In the genomic region with DNA sequence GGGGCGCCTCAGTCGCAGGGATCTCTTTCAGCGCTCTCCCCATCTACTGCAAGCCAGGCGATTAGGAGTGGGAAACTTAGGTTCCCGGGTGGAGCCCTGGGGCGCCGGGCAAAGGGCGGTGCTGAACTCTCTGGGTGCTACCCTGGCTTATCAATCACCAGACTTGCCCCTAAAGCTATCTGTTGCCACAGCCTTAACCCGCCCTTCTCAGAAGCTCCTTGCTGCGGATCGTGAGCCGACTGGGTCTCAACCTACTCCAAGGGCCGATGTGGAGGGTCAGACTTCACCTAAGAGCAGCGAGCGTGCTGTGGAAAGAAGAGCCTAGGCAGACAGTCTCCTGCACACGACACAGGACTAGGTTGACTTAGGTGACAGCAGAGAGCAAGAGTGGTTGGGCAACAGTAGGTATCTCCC, we compare ENCODE assay signal across 10 mouse cellular contexts. TPM values are rescaled to one million over a fixed set of nuclear protein-coding genes. Genes with fewer than 3 reads are reported as not detected.
DNase-seq lines count a peak whose midpoint lies in the region; ATAC-seq and TF ChIP-seq lines count a peak whose summit lies in the region.
"Had no signal": no experiment of that assay in that cellular context is flagged by ENCODE, and none has a peak within 500 bp of the region (broad histone marks: within the 10 kb centered on the region; RNA-seq: fewer than 3 reads in every experiment).

No protein-coding gene starts in this region.

- H3K4me1 ChIP-seq in cerebellum, adult 2 months (ENCODE audit: control insufficient read depth, insufficient read depth, low read length), result peaks cover 22% of the 10 kb centered on the region
- peaks cover 54% of the 10 kb centered on the region for H3K4me1 ChIP-seq in E14TG2a.4 (replicated peaks; ENCODE audit: low read depth, low read length)

- no peak for TF ChIP-seq CTCF in cerebellum, adult 2 months (IDR thresholded peaks at IDR 0.05; ENCODE audit: borderline replicate concordance, insufficient read depth, low read depth, low read length)
- no peak for TF ChIP-seq CTCF in E14TG2a.4 (conservative IDR thresholded peaks at IDR 0.05; ENCODE audit: low read length)

- peak overlapping the region; percentile 23; the same call in 1 of the 2 replicates for H3K27ac ChIP-seq in cerebellum, adult 2 months (ENCODE audit: insufficient read depth, low read length)

- no peaks in the 10 kb centered on the region for H3K9me3 ChIP-seq in E14TG2a.4 (ENCODE audit: low read length)

- WGBS in cerebellum, adult 2 months, result under 1% methylated on average over 16 of the region's 16 CpGs

- peak in 1 of 2 experiments; percentile 62 for DNase-seq in cerebellum, adult 2 months
- peak; percentile 61 for DNase-seq in induced T-regulatory cell, adult 2 months (ENCODE audit: low read depth)
- peak; percentile 53 for DNase-seq in thymus, postnatal 4 days
- no peak for DNase-seq in T-cell, adult 2 months (ENCODE audit: low spot score)

- no peaks in the 10 kb centered on the region for H3K27me3 ChIP-seq in cerebellum, adult 2 months (ENCODE audit: control insufficient read depth, insufficient read depth, low read length)
- H3K27me3 ChIP-seq in E14TG2a.4 (ENCODE audit: insufficient read depth, low read length), result peaks cover 3% of the 10 kb centered on the region; the same call in 1 of the 2 replicates
- H3K27me3 ChIP-seq: Patski had no signal

- TF ChIP-seq POLR2A in cerebellum, adult 2 months (IDR thresholded peaks at IDR 0.05; ENCODE audit: borderline replicate concordance, insufficient read depth, low read length), result no peak

- H3K36me3 ChIP-seq in E14TG2a.4 (ENCODE audit: insufficient read depth, low read length), result peaks cover 33% of the 10 kb centered on the region

- H3K4me3 ChIP-seq in cerebellum, adult 2 months (replicated peaks; ENCODE audit: insufficient read depth, low read depth, low read length), result peak overlapping the region; percentile 61
- H3K4me3 ChIP-seq in E14TG2a.4 (replicated peaks; ENCODE audit: low read length), result peak overlapping the region; percentile 97

- no peak for ATAC-seq in cerebellum, adult (ENCODE audit: insufficient number of reproducible peaks, low FRiP score, low TSS enrichment)
- peak; percentile 76 for ATAC-seq in erythroid progenitor cell, adult 5-6 weeks (replicated peaks; ENCODE audit: low FRiP score, poor library complexity, severe bottlenecking)
- ATAC-seq in megakaryocyte-erythroid progenitor cell, adult 5-6 weeks (replicated peaks; ENCODE audit: low FRiP score, low TSS enrichment, poor library complexity, severe bottlenecking), result peak; percentile 79

RNA-seq across cellular contexts. Expression of a gene that starts 0.6 kb away (rescaled TPM):
- 69.6 and 83.5 TPM in 2 replicates for polyA plus RNA-seq in cerebellum, adult 2 months (2012; rRNA removed)
- total RNA-seq in erythroid progenitor cell, adult 5-6 weeks (2015; ENCODE audit: low replicate concordance), result 265 and 389 TPM in 2 replicates
- total RNA-seq in erythroid progenitor cell, adult 5-6 weeks (2017; ENCODE audit: low replicate concordance), result 454 and 497 TPM in 2 replicates
- 162 and 202 TPM in 2 replicates for total RNA-seq in megakaryocyte-erythroid progenitor cell, adult 5-6 weeks (2014; fragmentation: Nextera tagmentation)
- 119 and 214 TPM in 2 replicates for total RNA-seq in megakaryocyte-erythroid progenitor cell, adult 5-6 weeks (2017)

RNA-seq across cellular contexts. Expression of a gene that starts 11.9 kb away (rescaled TPM):
- polyA plus RNA-seq in cerebellum, adult 2 months (2012; rRNA removed), result 184 and 213 TPM in 2 replicates
- total RNA-seq in erythroid progenitor cell, adult 5-6 weeks (2015; ENCODE audit: low replicate concordance), result 1,337 and 1,464 TPM in 2 replicates
- total RNA-seq in erythroid progenitor cell, adult 5-6 weeks (2017; ENCODE audit: low replicate concordance), result 890 and 970 TPM in 2 replicates
- 140 and 141 TPM in 2 replicates for total RNA-seq in megakaryocyte-erythroid progenitor cell, adult 5-6 weeks (2014; fragmentation: Nextera tagmentation)
- total RNA-seq in megakaryocyte-erythroid progenitor cell, adult 5-6 weeks (2017), result 41.2 and 65.5 TPM in 2 replicates

RNA-seq across cellular contexts. Expression of a gene that starts 14.8 kb away (rescaled TPM):
- 0.13 TPM in 1 of 2 replicates, not detected in the other for polyA plus RNA-seq in cerebellum, adult 2 months (2012; rRNA removed)
- total RNA-seq in erythroid progenitor cell, adult 5-6 weeks (2015; ENCODE audit: low replicate concordance), result 22.0 and 63.3 TPM in 2 replicates
- total RNA-seq in erythroid progenitor cell, adult 5-6 weeks (2017; ENCODE audit: low replicate concordance), result 7.7 and 14.1 TPM in 2 replicates
- not detected in 2 replicates for total RNA-seq in megakaryocyte-erythroid progenitor cell, adult 5-6 weeks (2014; fragmentation: Nextera tagmentation)
- 0.30 TPM in 1 of 2 replicates, not detected in the other for total RNA-seq in megakaryocyte-erythroid progenitor cell, adult 5-6 weeks (2017)
- total RNA-seq: layer of hippocampus, postnatal 10 days had no signal

RNA-seq across cellular contexts. Expression of a gene that starts 42.0 kb away (rescaled TPM):
- polyA plus RNA-seq in cerebellum, adult 2 months (2012; rRNA removed), result 2.7 TPM in 2 replicates
- 2.2 TPM in 1 of 2 replicates, not detected in the other for total RNA-seq in erythroid progenitor cell, adult 5-6 weeks (2015; ENCODE audit: low replicate concordance)
- total RNA-seq in erythroid progenitor cell, adult 5-6 weeks (2017; ENCODE audit: low replicate concordance), result 1.1 and 3.6 TPM in 2 replicates
- 0.92 TPM in 1 of 2 replicates, not detected in the other for total RNA-seq in megakaryocyte-erythroid progenitor cell, adult 5-6 weeks (2014; fragmentation: Nextera tagmentation)
- total RNA-seq in megakaryocyte-erythroid progenitor cell, adult 5-6 weeks (2017), result 1.1 and 3.1 TPM in 2 replicates

RNA-seq across cellular contexts. Expression of a gene that starts 46.0 kb away (rescaled TPM):
- polyA plus RNA-seq in cerebellum, adult 2 months (2012; rRNA removed), result 16.5 and 28.7 TPM in 2 replicates
- 5.8 and 5.9 TPM in 2 replicates for total RNA-seq in erythroid progenitor cell, adult 5-6 weeks (2015; ENCODE audit: low replicate concordance)
- 6.4 and 13.9 TPM in 2 replicates for total RNA-seq in erythroid progenitor cell, adult 5-6 weeks (2017; ENCODE audit: low replicate concordance)
- 7.8 and 15.0 TPM in 2 replicates for total RNA-seq in megakaryocyte-erythroid progenitor cell, adult 5-6 weeks (2014; fragmentation: Nextera tagmentation)
- 10.7 and 19.2 TPM in 2 replicates for total RNA-seq in megakaryocyte-erythroid progenitor cell, adult 5-6 weeks (2017)

Comparison
In these comparisons a context has a peak if more than half of its experiments do, and no peak if none do; other contexts are left out.
1. RNA of a gene that starts 11.9 kb away (total RNA-seq): 890 to 1,464 TPM in erythroid progenitor cell, adult 5-6 weeks; 41.2 to 141 TPM in megakaryocyte-erythroid progenitor cell, adult 5-6 weeks; every median in the first group is over 4 times any median in the second.
2. RNA of a gene that starts 14.8 kb away (total RNA-seq): 7.7 to 63.3 TPM in erythroid progenitor cell, adult 5-6 weeks; 0.30 TPM in megakaryocyte-erythroid progenitor cell, adult 5-6 weeks; every median in the first group is over 4 times any median in the second.